In the genomic region with DNA sequence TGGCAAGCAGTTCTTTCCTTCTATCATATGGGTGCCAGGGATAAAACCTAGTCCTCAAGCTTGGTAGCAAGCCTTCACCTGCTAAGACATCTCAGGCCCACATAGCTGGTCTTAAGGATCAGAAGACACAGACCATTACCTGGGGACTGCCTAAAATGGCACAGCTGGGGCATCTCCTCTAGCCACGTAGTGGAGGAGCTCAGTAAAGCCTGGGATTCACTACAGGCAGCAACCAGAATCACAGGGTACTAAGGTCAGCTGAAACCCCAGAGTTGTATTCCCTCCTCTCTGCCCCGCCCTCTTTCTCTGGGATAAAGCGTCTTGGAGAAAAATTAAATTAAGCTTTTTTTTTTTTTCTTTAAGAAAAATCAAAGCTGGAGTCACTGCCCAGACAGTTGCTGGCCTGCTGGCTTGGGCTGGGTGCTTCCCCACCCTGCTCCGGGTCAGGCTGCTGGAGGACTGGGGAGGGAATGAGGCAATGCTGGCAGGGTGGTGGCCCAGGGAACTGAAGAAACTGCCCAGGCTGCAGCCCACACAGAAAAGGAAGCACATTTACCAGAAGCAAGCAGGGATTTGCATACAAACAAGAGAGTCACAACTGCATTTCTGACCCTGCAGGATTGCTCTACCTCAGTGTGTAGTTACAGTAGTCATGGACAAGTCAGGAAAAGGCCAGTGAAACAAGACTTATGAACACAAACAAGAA, we compare ENCODE assay signal across 11 mouse cellular contexts. TPM values are rescaled to one million over a fixed set of nuclear protein-coding genes. Genes with fewer than 3 reads are reported as not detected.
DNase-seq lines count a peak whose midpoint lies in the region; TF ChIP-seq lines count a peak whose summit lies in the region.
"Had no signal": no experiment of that assay in that cellular context is flagged by ENCODE, and none has a peak within 500 bp of the region (broad histone marks: within the 10 kb centered on the region; RNA-seq: fewer than 3 reads in every experiment).

No protein-coding gene starts in this region.

- H3K79me2 ChIP-seq in heart, adult 2 months (replicated peaks; ENCODE audit: control insufficient read depth, insufficient read depth, low read length): no peaks in the 10 kb centered on the region

- no peak for TF ChIP-seq EP300 in heart, adult 2 months (IDR thresholded peaks at IDR 0.05; ENCODE audit: insufficient read depth, low read depth, low read length)

- H3K9ac ChIP-seq in heart, adult 2 months (ENCODE audit: low read depth, low read length): no peak overlapping the region
- H3K9ac ChIP-seq: hindbrain, embryonic 15.5 days had no signal

- peak; percentile 57 to 79 for DNase-seq in heart, adult 2 months
- DNase-seq in heart, embryonic 10.5 days (ENCODE audit: low spot score): no peak
- DNase-seq in ZHBTc4 (ENCODE audit: low read depth, low spot score): peak; percentile 18
- peak; percentile 61 to 65 for DNase-seq in heart, postnatal 14 days
- peak; percentile 74 for DNase-seq in lung, postnatal 36 days
- no peak for DNase-seq in kidney, adult 9 months
- no peak for DNase-seq in left cerebral cortex, adult 11 months (ENCODE audit: low spot score)
- DNase-seq in embryo, embryonic 11 days: no peak
- DNase-seq: cerebellum, adult 9-11 months had no signal

- H3K27me3 ChIP-seq in heart, adult 2 months (ENCODE audit: control insufficient read depth, insufficient read depth, low read length): no peaks in the 10 kb centered on the region
- H3K27me3 ChIP-seq in heart, embryonic 10.5 days (ENCODE audit: insufficient read depth, poor library complexity, severe bottlenecking): no peaks in the 10 kb centered on the region
- H3K27me3 ChIP-seq: hindbrain, embryonic 15.5 days had no signal

- peaks cover 7% of the 10 kb centered on the region for H3K4me1 ChIP-seq in heart, adult 2 months (ENCODE audit: control insufficient read depth, insufficient read depth, low read length)
- peaks cover 21% of the 10 kb centered on the region for H3K4me1 ChIP-seq in heart, embryonic 10.5 days
- H3K4me1 ChIP-seq: hindbrain, embryonic 15.5 days had no signal

- H3K36me3 ChIP-seq in heart, adult 2 months (ENCODE audit: control insufficient read depth, insufficient read depth, low read length): no peaks in the 10 kb centered on the region
- H3K36me3 ChIP-seq in heart, embryonic 10.5 days: no peaks in the 10 kb centered on the region
- H3K36me3 ChIP-seq: hindbrain, embryonic 15.5 days had no signal

- 54% methylated on average over 4 of the region's 4 CpGs for WGBS in heart, adult 2 months
- WGBS in heart, embryonic 10.5 days: 64% methylated on average over 4 of the region's 4 CpGs

- no peaks in the 10 kb centered on the region for H3K9me3 ChIP-seq in heart, embryonic 10.5 days
- H3K9me3 ChIP-seq: hindbrain, embryonic 15.5 days; megakaryocyte, embryonic 14.5 days had no signal

- H3K4me3 ChIP-seq in heart, adult 2 months: no peak overlapping the region
- no peak overlapping the region for H3K4me3 ChIP-seq in heart, embryonic 10.5 days
- H3K4me3 ChIP-seq: hindbrain, embryonic 15.5 days; megakaryocyte, embryonic 14.5 days had no signal

- no peak for TF ChIP-seq CTCF in heart, adult 2 months (IDR thresholded peaks at IDR 0.05)

- intact Hi-C loops in heart, adult 2 months (cut with DNase I): no loop called here
- intact Hi-C loops in heart, postnatal 14 days (cut with DNase I): no loop called here

- H3K27ac ChIP-seq in heart, adult 2 months: peak overlapping the region; percentile 13; the same call in 1 of the 2 replicates
- no peak overlapping the region for H3K27ac ChIP-seq in heart, embryonic 10.5 days
- H3K27ac ChIP-seq: hindbrain, embryonic 15.5 days had no signal

- no peak for TF ChIP-seq POLR2A in heart, adult 2 months (IDR thresholded peaks at IDR 0.05; ENCODE audit: insufficient read depth, low read depth, low read length)

RNA-seq across cellular contexts. Expression of gene Tlnrd1, which starts 24.6 kb away (rescaled TPM):
- total RNA-seq in heart, adult 2 months (2021): 1 to 10 TPM; 6.5 to 8.7 TPM
- 5.9 and 7.2 TPM in 2 replicates for polyA plus RNA-seq in heart, adult 2 months (2012; rRNA removed)
- polyA plus RNA-seq in heart, embryonic 10.5 days (2016; fragmentation: Nextera tagmentation; extraction: Ambion mirVana): 12.5 and 20.4 TPM in 2 replicates
- 10 to 100 TPM; 13.5 to 14.9 TPM for total RNA-seq in heart, postnatal 14 days (2021)

RNA-seq across cellular contexts. Expression of gene Mesd, which starts 24.7 kb away (rescaled TPM):
- total RNA-seq in heart, adult 2 months (2021): 10 to 100 TPM; 51.5 to 52.0 TPM
- 11.4 and 19.4 TPM in 2 replicates for polyA plus RNA-seq in heart, adult 2 months (2012; rRNA removed)
- polyA plus RNA-seq in heart, embryonic 10.5 days (2016; fragmentation: Nextera tagmentation; extraction: Ambion mirVana): 93.8 and 103 TPM in 2 replicates
- 10 to 100 TPM; 41.6 to 47.7 TPM for total RNA-seq in heart, postnatal 14 days (2021)

Comparison
In these comparisons a context has a peak if more than half of its experiments do, and no peak if none do; other contexts are left out.
1. DNase-seq: peak in heart, adult 2 months (2 of 2), ZHBTc4 (single experiment), heart, postnatal 14 days (2 of 2) and lung, postnatal 36 days (single experiment); none in heart, embryonic 10.5 days (single experiment), kidney, adult 9 months (single experiment), left cerebral cortex, adult 11 months (single experiment) and embryo, embryonic 11 days (single experiment).